Mouse (Mus musculus) stomach, embryonic 16.5 days (tissue): ENCODE results near the gene Tm4sf20. TPM values are rescaled to one million over a fixed set of nuclear protein-coding genes. Genes with fewer than 3 reads are reported as not detected.

Source experiments
- ATAC-seq: fragments of 200-750 bp; cut with Nextera tagmentation; 2 replicates; pipeline ENCODE4 v1.8.0; 2017; ENCODE audit warnings: moderate number of reproducible peaks, moderate TSS enrichment; ENCODE audit not compliant: insufficient read depth, low FRiP score
- H3K27ac ChIP-seq: fragments of 300-500 bp; sonication (generic); 2 replicates; pipeline ENCODE4 v1.5.1; 2014; ENCODE audit warnings: low read length
- H3K27me3 ChIP-seq: fragments of 300-500 bp; sonication (generic); 2 replicates; pipeline ENCODE4 v1.6.1; 2014; ENCODE audit warnings: low read length, control low read depth, mixed read lengths; ENCODE audit not compliant: control insufficient read depth, insufficient read depth
- H3K36me3 ChIP-seq: fragments of 300-500 bp; sonication (generic); 2 replicates; pipeline ENCODE4 v1.6.1; 2014; ENCODE audit warnings: low read length; ENCODE audit not compliant: control insufficient read depth, insufficient read depth
- H3K4me1 ChIP-seq: fragments of 300-500 bp; sonication (generic); 2 replicates; pipeline ENCODE4 v1.6.1; 2014; ENCODE audit warnings: low read length, control low read depth, mixed read lengths; ENCODE audit not compliant: control insufficient read depth, insufficient read depth
- H3K4me2 ChIP-seq: fragments of 300-500 bp; sonication (generic); 2 replicates; pipeline ENCODE4 v1.6.1; 2014; ENCODE audit warnings: low read depth, low read length, mixed read lengths
- H3K4me3 ChIP-seq: fragments of 300-500 bp; sonication (generic); replicated peaks from 2 replicates; pipeline ENCODE4 v1.5.1; 2014; ENCODE audit warnings: mild to moderate bottlenecking, low read length
- H3K9ac ChIP-seq: fragments of 300-500 bp; sonication (generic); 2 replicates; pipeline ENCODE4 v1.6.1; 2014; ENCODE audit warnings: low read length
- H3K9me3 ChIP-seq: fragments of 300-500 bp; sonication (generic); replicated peaks from 2 replicates; pipeline ENCODE4 v1.6.1; 2016; ENCODE audit warnings: low read length, control low read depth; ENCODE audit not compliant: control insufficient read depth
- WGBS: fragments of 180-500 bp; shearing (Covaris S2); extraction: QIAGEN DNeasy Blood & Tissue Kit; methylation state at CpG from one replicate; pipeline ENCODE4 v1.1.7; 2014; 5-methylcytosine and 5-hydroxymethylcytosine counted together
- polyA plus RNA-seq: library from polyadenylated mRNA; unstranded; fragments of >200 nt; fragmentation: Nextera tagmentation; extraction: Ambion mirVana; gene quantifications from 2 replicates; pipeline ENCODE4 v1.2.1, GENCODE M21; 2015

Tm4sf20 gene
- polyA plus RNA-seq, 1 experiment from 2014 or later, result 21.3 TPM

- WGBS, result 70% methylated on average over 1 of the region's 1 CpGs
- no peak overlapping the region for H3K4me3 ChIP-seq
- no peak overlapping the region for H3K27ac ChIP-seq
- H3K4me2 ChIP-seq, result no peak overlapping the region
- H3K9me3 ChIP-seq, result no peaks in the 10 kb centered on the region
- no peaks in the 10 kb centered on the region for H3K4me1 ChIP-seq
- ATAC-seq, result no peak
- no peak overlapping the region for H3K9ac ChIP-seq
- no peaks in the 10 kb centered on the region for H3K27me3 ChIP-seq
- peaks cover 16% of the 10 kb centered on the region for H3K36me3 ChIP-seq
Measured at GRCm38 (mm10) chr1:82738066-82738465, 30.2 kb downstream of the Tm4sf20 start.

- H3K27me3 ChIP-seq, result no peaks in the 10 kb centered on the region
- H3K4me3 ChIP-seq, result no peak overlapping the region
- no peak for ATAC-seq
- peaks cover 23% of the 10 kb centered on the region for H3K36me3 ChIP-seq
- no peak overlapping the region for H3K9ac ChIP-seq
- H3K9me3 ChIP-seq, result no peaks in the 10 kb centered on the region
- no peak overlapping the region for H3K27ac ChIP-seq
- WGBS, result 95% methylated on average over 1 of the region's 1 CpGs
- no peaks in the 10 kb centered on the region for H3K4me1 ChIP-seq
- H3K4me2 ChIP-seq, result no peak overlapping the region
Measured at GRCm38 (mm10) chr1:82733357-82733756, 34.9 kb downstream of the Tm4sf20 start.

- no peak overlapping the region for H3K9ac ChIP-seq
- H3K4me3 ChIP-seq, result no peak overlapping the region
- H3K27ac ChIP-seq, result no peak overlapping the region
- peaks cover 8% of the 10 kb centered on the region for H3K4me1 ChIP-seq
- 88% methylated on average over 5 of the region's 5 CpGs for WGBS
- H3K4me2 ChIP-seq, result no peak overlapping the region
- no peaks in the 10 kb centered on the region; the same call in 1 of the 2 replicates for H3K27me3 ChIP-seq
- H3K36me3 ChIP-seq, result no peaks in the 10 kb centered on the region; the same call in 1 of the 2 replicates
- no peak for ATAC-seq
- no peaks in the 10 kb centered on the region for H3K9me3 ChIP-seq
Measured at GRCm38 (mm10) chr1:82726482-82726881, 41.8 kb downstream of the Tm4sf20 start.

- peaks cover 8% of the 10 kb centered on the region for H3K4me1 ChIP-seq
- peak overlapping the region; percentile 90 for H3K4me2 ChIP-seq
- WGBS, result 64% methylated on average over 4 of the region's 4 CpGs
- H3K27ac ChIP-seq, result no peak overlapping the region
- no peak for ATAC-seq
- peak overlapping the region; percentile 81 for H3K4me3 ChIP-seq
- no peaks in the 10 kb centered on the region for H3K9me3 ChIP-seq
- H3K9ac ChIP-seq, result peak overlapping the region; percentile 98
- no peaks in the 10 kb centered on the region; the same call in 1 of the 2 replicates for H3K36me3 ChIP-seq
- no peaks in the 10 kb centered on the region; the same call in 1 of the 2 replicates for H3K27me3 ChIP-seq
Measured at GRCm38 (mm10) chr1:82725875-82726185, 42.4 kb downstream of the Tm4sf20 start.

GRCm38 (mm10) chr1:82725026-82725874 is 43.0 kb downstream of the Tm4sf20 start:
- H3K27me3 ChIP-seq, result no peaks in the 10 kb centered on the region; the same call in 1 of the 2 replicates
- under 1% methylated on average over 37 of the region's 37 CpGs for WGBS
- H3K27ac ChIP-seq, result peak overlapping the region; percentile 69

GRCm38 (mm10) chr1:82724339-82725025 is 43.8 kb downstream of the Tm4sf20 start, which contains the start of gene Mff:
Gene Mff (plus strand): TSS chr1:82724890.
- H3K36me3 ChIP-seq, result no peaks in the 10 kb centered on the region
- H3K9me3 ChIP-seq, result no peaks in the 10 kb centered on the region
- peak; percentile 99 for ATAC-seq
- H3K4me1 ChIP-seq, result peaks cover 8% of the 10 kb centered on the region
- 9% methylated on average over 38 of the region's 38 CpGs for WGBS
- peak within 1 kb of the TSS; percentile 69 for H3K27ac ChIP-seq
- H3K9ac ChIP-seq, result peak within 1 kb of the TSS; percentile 98
- H3K27me3 ChIP-seq, result no peaks in the 10 kb centered on the region; the same call in 1 of the 2 replicates
- H3K4me3 ChIP-seq, result peak within 1 kb of the TSS; percentile 81
- H3K4me2 ChIP-seq, result peak within 1 kb of the TSS; percentile 90

More at GRCm38 (mm10) chr1:82725026-82725874, 43.0 kb downstream of the Tm4sf20 start:
- Histone ChIP-seq H3K4me2 (peak overlapping the region; percentile 90), H3K36me3 (no peaks in the 10 kb centered on the region), H3K9me3 (no peaks in the 10 kb centered on the region), H3K4me1 (peaks cover 8% of the 10 kb centered on the region), H3K9ac (peak overlapping the region; percentile 98), H3K4me3 (peak overlapping the region; percentile 81)
- peak; percentile 97 for ATAC-seq

- no peak overlapping the region for H3K9ac ChIP-seq
- H3K4me2 ChIP-seq, result no peak overlapping the region
- H3K4me3 ChIP-seq, result no peak overlapping the region
- ATAC-seq, result no peak
- WGBS, result 55% methylated on average over 9 of the region's 9 CpGs
- H3K27me3 ChIP-seq, result no peaks in the 10 kb centered on the region; the same call in 1 of the 2 replicates
- no peaks in the 10 kb centered on the region for H3K36me3 ChIP-seq
- no peaks in the 10 kb centered on the region for H3K4me1 ChIP-seq
- H3K27ac ChIP-seq, result no peak overlapping the region
- H3K9me3 ChIP-seq, result no peaks in the 10 kb centered on the region
Measured at GRCm38 (mm10) chr1:82717816-82718512, 50.3 kb downstream of the Tm4sf20 start.
